Mouse (Mus musculus) embryonic facial prominence, embryonic 15.5 days (tissue): ENCODE results near the gene Mvb12a. TPM values are rescaled to one million over a fixed set of nuclear protein-coding genes. Genes with fewer than 3 reads are reported as not detected.
A peak's percentile ranks its signal among the peaks of the same experiment; 100 is the strongest.

Experiments
- ATAC-seq: fragments of 200-750 bp; cut with Nextera tagmentation; 2 replicates; pipeline ENCODE4 v1.8.0; 2017; ENCODE audit warnings: low read depth, moderate TSS enrichment; ENCODE audit not compliant: insufficient number of reproducible peaks, low FRiP score, low TSS enrichment
- H3K27ac ChIP-seq: fragments of 300-500 bp; sonication (generic); replicated peaks from 2 replicates; pipeline ENCODE4 v1.5.1; 2015; ENCODE audit warnings: mild to moderate bottlenecking, inconsistent platforms
- H3K27me3 ChIP-seq: fragments of 300-500 bp; sonication (generic); 2 replicates; pipeline ENCODE4 v1.6.1; 2015; ENCODE audit warnings: inconsistent platforms
- H3K36me3 ChIP-seq: fragments of 300-500 bp; sonication (generic); 2 replicates; pipeline ENCODE4 v1.6.1; 2015; ENCODE audit warnings: mild to moderate bottlenecking, inconsistent platforms
- H3K4me1 ChIP-seq: fragments of 300-500 bp; sonication (generic); 2 replicates; pipeline ENCODE4 v1.6.1; 2015; ENCODE audit warnings: inconsistent platforms
- H3K4me2 ChIP-seq: fragments of 300-500 bp; sonication (generic); replicated peaks from 2 replicates; pipeline ENCODE4 v1.6.1; 2015; ENCODE audit warnings: mild to moderate bottlenecking, inconsistent platforms
- H3K4me3 ChIP-seq: fragments of 300-500 bp; sonication (generic); replicated peaks from 2 replicates; pipeline ENCODE4 v1.5.1; 2015; ENCODE audit warnings: mild to moderate bottlenecking, inconsistent platforms
- H3K9ac ChIP-seq: fragments of 300-500 bp; sonication (generic); 2 replicates; pipeline ENCODE4 v1.6.1; 2015; ENCODE audit warnings: inconsistent platforms
- H3K9me3 ChIP-seq: fragments of 300-500 bp; sonication (generic); replicated peaks from 2 replicates; pipeline ENCODE4 v1.6.1; 2016; ENCODE audit warnings: inconsistent platforms
- WGBS: fragments of 180-500 bp; shearing (Covaris S2); methylation state at CpG from one replicate; pipeline ENCODE4 v1.1.7; 2015; 5-methylcytosine and 5-hydroxymethylcytosine counted together
- polyA plus RNA-seq: library from polyadenylated mRNA; unstranded; fragments of >200 nt; fragmentation: Nextera tagmentation; extraction: Ambion mirVana; gene quantifications from 2 replicates; pipeline ENCODE4 v1.2.1, GENCODE M21; 2015

Gene Mvb12a
- polyA plus RNA-seq, 1 experiment from 2014 or later, result 92.9 TPM

DNA sequence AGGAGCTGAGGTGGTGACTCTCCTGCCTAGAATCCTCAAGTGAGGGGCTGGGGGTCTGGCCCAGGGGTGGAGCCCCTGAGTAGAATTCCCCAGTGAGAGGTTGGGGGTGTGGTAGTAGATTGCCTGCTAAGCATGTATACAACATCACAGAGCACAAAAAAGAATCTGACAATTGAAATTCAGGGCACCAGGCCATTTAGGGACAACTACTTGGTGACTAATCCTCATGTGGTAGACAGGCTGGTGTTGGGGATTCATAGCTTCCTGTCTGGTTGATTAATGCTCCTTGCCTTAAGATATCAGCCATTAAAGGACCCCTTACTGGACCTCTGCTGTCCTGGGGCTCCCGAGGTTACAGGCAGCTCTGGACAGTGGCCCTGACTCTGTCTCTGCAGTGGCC is 36.3 kb downstream of the Mvb12a start:
- peaks cover 17% of the 10 kb centered on the region; the same call in 1 of the 2 replicates for H3K4me1 ChIP-seq
- no peaks in the 10 kb centered on the region for H3K27me3 ChIP-seq
- H3K9me3 ChIP-seq, result no peaks in the 10 kb centered on the region
- H3K36me3 ChIP-seq, result peaks cover 11% of the 10 kb centered on the region; the same call in 1 of the 2 replicates
- no peak overlapping the region for H3K4me2 ChIP-seq
- H3K4me3 ChIP-seq, result no peak overlapping the region
- no peak overlapping the region for H3K27ac ChIP-seq
- no peak overlapping the region for H3K9ac ChIP-seq
- WGBS, result 72% methylated on average over 1 of the region's 1 CpGs
- ATAC-seq, result no peak

DNA sequence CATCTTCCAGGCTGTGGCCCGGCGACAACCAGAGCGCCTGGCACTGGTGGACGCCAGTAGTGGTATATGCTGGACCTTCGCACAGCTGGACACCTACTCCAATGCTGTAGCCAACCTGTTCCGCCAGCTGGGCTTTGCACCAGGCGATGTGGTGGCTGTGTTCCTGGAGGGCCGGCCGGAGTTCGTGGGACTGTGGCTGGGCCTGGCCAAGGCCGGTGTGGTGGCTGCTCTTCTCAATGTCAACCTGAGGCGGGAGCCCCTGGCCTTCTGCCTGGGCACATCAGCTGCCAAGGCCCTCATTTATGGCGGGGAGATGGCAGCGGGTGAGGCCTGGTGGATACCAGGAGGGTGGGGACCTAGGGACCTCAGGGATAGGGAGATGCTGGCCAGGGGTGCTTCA is 36.8 kb downstream of the Mvb12a start:
- 88% methylated on average over 14 of the region's 14 CpGs for WGBS
- no peaks in the 10 kb centered on the region for H3K9me3 ChIP-seq
- peaks cover 15% of the 10 kb centered on the region; the same call in 1 of the 2 replicates for H3K36me3 ChIP-seq
- H3K4me2 ChIP-seq, result no peak overlapping the region
- H3K27ac ChIP-seq, result no peak overlapping the region
- no peaks in the 10 kb centered on the region for H3K27me3 ChIP-seq
- H3K4me1 ChIP-seq, result peaks cover 13% of the 10 kb centered on the region; the same call in 1 of the 2 replicates
- no peak overlapping the region for H3K4me3 ChIP-seq
- ATAC-seq, result no peak
- H3K9ac ChIP-seq, result no peak overlapping the region

- 36% methylated on average over 9 of the region's 9 CpGs for WGBS
- Histone ChIP-seq H3K9me3 (no peaks in the 10 kb centered on the region), H3K27ac (no peak overlapping the region), H3K27me3 (no peaks in the 10 kb centered on the region), H3K36me3 (peaks cover 22% of the 10 kb centered on the region), H3K4me2 (no peak overlapping the region), H3K4me1 (peaks cover 12% of the 10 kb centered on the region; the same call in 1 of the 2 replicates), H3K9ac (no peak overlapping the region), H3K4me3 (no peak overlapping the region)
- ATAC-seq, result no peak
These were observed 37.5 kb downstream of the Mvb12a start for GRCm38 (mm10) chr8:71580201-71580600.

GRCm38 (mm10) chr8:71586891-71587290 is 44.2 kb downstream of the Mvb12a start:
- ATAC-seq, result no peak
- no peaks in the 10 kb centered on the region for H3K9me3 ChIP-seq
- H3K9ac ChIP-seq, result no peak overlapping the region
- H3K4me3 ChIP-seq, result no peak overlapping the region
- H3K4me2 ChIP-seq, result no peak overlapping the region
- 89% methylated on average over 2 of the region's 2 CpGs for WGBS
- H3K4me1 ChIP-seq, result peaks cover 7% of the 10 kb centered on the region
- H3K27me3 ChIP-seq, result no peaks in the 10 kb centered on the region
- no peak overlapping the region for H3K27ac ChIP-seq
- peaks cover 26% of the 10 kb centered on the region for H3K36me3 ChIP-seq

GRCm38 (mm10) chr8:71588762-71589161 is 46.0 kb downstream of the Mvb12a start:
- Histone ChIP-seq H3K27me3 (no peaks in the 10 kb centered on the region), H3K4me1 (peaks cover 19% of the 10 kb centered on the region), H3K4me2 (no peak overlapping the region), H3K36me3 (peaks cover 26% of the 10 kb centered on the region), H3K4me3 (no peak overlapping the region), H3K27ac (no peak overlapping the region), H3K9me3 (no peaks in the 10 kb centered on the region), H3K9ac (no peak overlapping the region)
- ATAC-seq, result no peak
- 70% methylated on average over 3 of the region's 3 CpGs for WGBS

DNA sequence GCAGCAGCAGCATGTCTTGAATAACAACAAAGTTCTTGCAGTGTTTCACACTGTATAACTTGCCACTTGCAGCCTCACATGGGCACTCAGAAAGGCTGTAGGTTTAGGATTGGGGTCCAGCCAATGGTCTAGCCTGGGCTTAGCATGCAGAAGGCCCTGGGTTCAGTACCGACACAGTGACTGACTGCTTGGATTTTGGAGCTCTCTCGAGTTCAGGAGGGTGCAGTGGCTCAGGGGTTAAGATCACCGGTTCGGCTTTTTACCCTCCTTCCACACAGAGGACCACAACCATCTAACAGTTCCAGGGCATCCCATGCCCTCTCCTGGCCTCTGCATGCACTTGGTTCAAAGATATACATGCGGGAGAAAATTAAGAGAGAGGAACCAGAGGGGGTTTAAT is 48.3 kb downstream of the Mvb12a start:
- peak overlapping the region; percentile 88 for H3K4me3 ChIP-seq
- peak overlapping the region; percentile 97 for H3K27ac ChIP-seq
- H3K4me1 ChIP-seq, result peaks cover 24% of the 10 kb centered on the region
- peaks cover 7% of the 10 kb centered on the region; the same call in 1 of the 2 replicates for H3K36me3 ChIP-seq
- H3K4me2 ChIP-seq, result peak overlapping the region; percentile 83
- peak overlapping the region; percentile 97 for H3K9ac ChIP-seq
- WGBS, result 16% methylated on average over 5 of the region's 5 CpGs
- no peak for ATAC-seq
- H3K9me3 ChIP-seq, result no peaks in the 10 kb centered on the region
- H3K27me3 ChIP-seq, result no peaks in the 10 kb centered on the region

DNA sequence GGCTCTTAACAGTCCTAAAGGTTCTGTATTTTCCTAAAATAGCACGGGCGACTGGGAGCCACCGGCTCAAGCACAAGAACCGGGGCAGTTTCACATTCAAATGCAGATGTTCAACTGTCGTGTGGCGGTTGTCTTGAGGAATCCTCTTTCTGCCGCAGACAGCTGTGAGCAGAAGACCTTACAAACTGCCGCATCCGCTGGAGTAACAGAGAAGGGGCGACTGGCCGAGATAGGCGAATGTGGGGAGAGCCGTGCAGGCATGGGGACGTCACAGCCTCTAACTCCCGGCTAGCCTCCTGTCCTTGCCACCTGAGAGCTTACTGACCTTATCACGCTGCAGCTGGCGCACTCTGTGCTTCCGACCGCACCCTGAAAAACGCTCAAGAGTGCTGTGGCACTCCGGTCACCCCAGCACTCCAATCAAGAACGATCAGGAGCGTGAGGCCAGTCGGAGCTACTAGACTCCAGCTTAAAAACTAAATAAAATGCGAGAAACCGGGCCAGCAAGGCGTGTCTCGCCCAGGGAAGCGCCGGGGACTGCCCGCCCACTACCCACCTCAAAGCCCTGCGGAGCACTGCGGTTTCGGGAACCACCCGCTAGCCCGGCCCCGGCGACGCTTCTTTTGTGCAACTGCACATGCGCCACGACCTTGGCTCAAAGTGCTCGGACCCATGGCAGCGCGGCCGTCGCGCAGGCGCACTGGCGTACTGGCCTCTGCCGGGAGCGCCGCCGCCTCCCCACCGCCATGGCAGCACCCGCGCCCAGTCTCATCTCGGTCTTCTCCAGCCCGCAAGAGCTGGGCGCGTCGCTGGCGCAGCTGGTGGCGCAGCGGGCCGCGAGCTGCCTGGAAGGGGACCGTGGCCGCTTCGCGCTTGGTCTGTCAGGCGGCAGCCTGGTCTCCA is 49.0 kb downstream of the Mvb12a start, which contains the start of gene Pgls:
Pgls (plus strand) TSS at position 706 of the 903 bp plus-strand sequence.
- peak within 1 kb of the TSS; percentile 88 for H3K4me3 ChIP-seq
- no peaks in the 10 kb centered on the region for H3K27me3 ChIP-seq
- WGBS, result under 1% methylated on average over 69 of the region's 71 CpGs
- no peaks in the 10 kb centered on the region for H3K9me3 ChIP-seq
- peak within 1 kb of the TSS; percentile 83 for H3K4me2 ChIP-seq
- H3K9ac ChIP-seq, result peak within 1 kb of the TSS; percentile 97
- H3K27ac ChIP-seq, result peak within 1 kb of the TSS; percentile 97
- H3K4me1 ChIP-seq, result peaks cover 31% of the 10 kb centered on the region
- peaks cover 3% of the 10 kb centered on the region; the same call in 1 of the 2 replicates for H3K36me3 ChIP-seq
- ATAC-seq, result peak; percentile 90

GRCm38 (mm10) chr8:71592374-71593170 is 49.9 kb downstream of the Mvb12a start:
- peak; percentile 47 for ATAC-seq

GRCm38 (mm10) chr8:71593556-71594323 is 51.0 kb downstream of the Mvb12a start:
- H3K4me1 ChIP-seq, result peaks cover 37% of the 10 kb centered on the region
- H3K27ac ChIP-seq, result no peak overlapping the region
- 82% methylated on average over 8 of the region's 8 CpGs for WGBS
- H3K4me3 ChIP-seq, result no peak overlapping the region
- H3K27me3 ChIP-seq, result no peaks in the 10 kb centered on the region
- no peak for ATAC-seq
- no peak overlapping the region for H3K9ac ChIP-seq
- no peaks in the 10 kb centered on the region for H3K9me3 ChIP-seq
- H3K36me3 ChIP-seq, result no peaks in the 10 kb centered on the region
- no peak overlapping the region for H3K4me2 ChIP-seq

More at GRCm38 (mm10) chr8:71592374-71593170, 49.9 kb downstream of the Mvb12a start:
- H3K4me1 ChIP-seq, result peaks cover 37% of the 10 kb centered on the region
- H3K27me3 ChIP-seq, result no peaks in the 10 kb centered on the region
- H3K9me3 ChIP-seq, result no peaks in the 10 kb centered on the region
- H3K9ac ChIP-seq, result peak overlapping the region; percentile 97
- peak overlapping the region; percentile 88 for H3K4me3 ChIP-seq
- WGBS, result 4% methylated on average over 60 of the region's 60 CpGs
- peak overlapping the region; percentile 83 for H3K4me2 ChIP-seq
- peak overlapping the region; percentile 97 for H3K27ac ChIP-seq
- no peaks in the 10 kb centered on the region for H3K36me3 ChIP-seq

DNA sequence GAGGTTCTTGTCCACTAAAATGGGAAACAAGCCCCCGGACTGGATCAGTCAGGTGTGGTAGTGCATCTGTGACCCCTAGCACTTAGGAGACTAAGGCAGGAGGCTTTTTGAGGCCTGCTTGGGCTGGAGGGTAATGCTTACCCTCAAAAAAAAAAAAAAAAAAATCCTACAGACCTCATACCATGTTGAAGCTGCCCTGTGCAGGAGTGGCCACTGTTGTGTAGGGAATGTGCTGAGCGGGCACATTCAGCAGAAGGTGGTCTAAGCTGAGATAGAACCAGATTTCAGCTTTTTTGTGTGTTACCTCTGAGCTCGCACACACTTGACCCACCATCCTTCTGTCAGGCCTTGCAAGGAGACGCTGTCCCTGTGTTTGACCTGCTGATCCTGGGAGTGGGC is 51.6 kb downstream of the Mvb12a start:
- H3K27ac ChIP-seq, result no peak overlapping the region
- H3K4me3 ChIP-seq, result no peak overlapping the region
- no peak overlapping the region for H3K4me2 ChIP-seq
- no peaks in the 10 kb centered on the region for H3K27me3 ChIP-seq
- H3K9ac ChIP-seq, result no peak overlapping the region
- 94% methylated on average over 4 of the region's 4 CpGs for WGBS
- no peaks in the 10 kb centered on the region for H3K9me3 ChIP-seq
- no peaks in the 10 kb centered on the region for H3K36me3 ChIP-seq
- H3K4me1 ChIP-seq, result peaks cover 37% of the 10 kb centered on the region
- ATAC-seq, result no peak
